Mouse (Mus musculus) macrophage (primary cell): ENCODE results near the gene 1700007K13Rik. TPM values are rescaled to one million over a fixed set of nuclear protein-coding genes. Genes with fewer than 3 reads are reported as not detected.

Experiments
- H3K27ac ChIP-seq: fragments of 350-480 bp; formaldehyde crosslinking; 2 replicates; pipeline ENCODE4 v1.9.0; 2021
- H3K36me3 ChIP-seq: fragments of 350-480 bp; formaldehyde crosslinking; 2 replicates; pipeline ENCODE4 v1.9.0; 2021; ENCODE audit errors: inconsistent target
- H3K4me3 ChIP-seq: fragments of 350-480 bp; formaldehyde crosslinking; 2 replicates; pipeline ENCODE4 v1.9.0; 2021; ENCODE audit errors: inconsistent target
- H3K79me2 ChIP-seq: fragments of 350-480 bp; formaldehyde crosslinking; 2 replicates; pipeline ENCODE4 v1.9.0; 2021; ENCODE audit errors: inconsistent target
- WGBS: methylation state at CpG from one replicate; pipeline ENCODE4 v1.1.7; 2026; ENCODE audit warnings: inconsistent platforms; ENCODE audit not compliant: missing documents; 5-methylcytosine and 5-hydroxymethylcytosine counted together
- polyA plus RNA-seq: library from polyadenylated mRNA; stranded (reverse); fragments of 250-400 nt; gene quantifications from 3 replicates; pipeline ENCODE4 v1.2.4, GENCODE M21; 2018; ENCODE audit warnings: inconsistent platforms

The 1700007K13Rik gene
- polyA plus RNA-seq, 1 experiment from 2014 or later: not detected

- Histone ChIP-seq H3K27ac (no peak overlapping the region), H3K79me2 (no peaks in the 10 kb centered on the region), H3K4me3 (no peak overlapping the region), H3K36me3 (no peaks in the 10 kb centered on the region)
- WGBS: 95% methylated on average over 6 of the region's 6 CpGs
These were observed 12.6 kb downstream of the 1700007K13Rik start for GRCm38 (mm10) chr2:28453539-28453938.

- Histone ChIP-seq H3K27ac (no peak overlapping the region), H3K79me2 (no peaks in the 10 kb centered on the region), H3K4me3 (no peak overlapping the region), H3K36me3 (no peaks in the 10 kb centered on the region)
- WGBS: 97% methylated on average over 10 of the region's 11 CpGs
These were observed 14.5 kb downstream of the 1700007K13Rik start for GRCm38 (mm10) chr2:28451663-28452062.

GRCm38 (mm10) chr2:28447315-28447670 is 18.8 kb downstream of the 1700007K13Rik start:
- H3K79me2 ChIP-seq: no peaks in the 10 kb centered on the region
- H3K4me3 ChIP-seq: no peak overlapping the region
- 25% methylated on average over 11 of the region's 11 CpGs for WGBS

GRCm38 (mm10) chr2:28446515-28447314 is 19.4 kb downstream of the 1700007K13Rik start, which contains the start of gene Ppp1r26:
TSS of gene Ppp1r26 (plus strand) at chr2:28446800.
- WGBS: 2% methylated on average over 109 of the region's 118 CpGs
- no peak within 1 kb of the TSS for H3K4me3 ChIP-seq
- no peaks in the 10 kb centered on the region for H3K79me2 ChIP-seq

More at GRCm38 (mm10) chr2:28447315-28447670, 18.8 kb downstream of the 1700007K13Rik start:
- Histone ChIP-seq H3K36me3 (no peaks in the 10 kb centered on the region), H3K27ac (no peak overlapping the region)

GRCm38 (mm10) chr2:28446181-28446514 is 20.0 kb downstream of the 1700007K13Rik start:
- H3K36me3 ChIP-seq: no peaks in the 10 kb centered on the region
- no peak overlapping the region for H3K27ac ChIP-seq
- H3K79me2 ChIP-seq: no peaks in the 10 kb centered on the region
- H3K4me3 ChIP-seq: no peak overlapping the region
- WGBS: 11% methylated on average over 5 of the region's 5 CpGs

More at GRCm38 (mm10) chr2:28446515-28447314, 19.4 kb downstream of the 1700007K13Rik start, which contains the start of gene Ppp1r26:
- Histone ChIP-seq H3K36me3 (no peaks in the 10 kb centered on the region), H3K27ac (no peak within 1 kb of the TSS)

GRCm38 (mm10) chr2:28445082-28445481 is 21.1 kb downstream of the 1700007K13Rik start:
- H3K4me3 ChIP-seq: no peak overlapping the region
- no peak overlapping the region for H3K27ac ChIP-seq
- H3K79me2 ChIP-seq: no peaks in the 10 kb centered on the region
- H3K36me3 ChIP-seq: no peaks in the 10 kb centered on the region
- 81% methylated on average over 4 of the region's 4 CpGs for whole genome bisulfite sequencing

- Histone ChIP-seq H3K36me3 (no peaks in the 10 kb centered on the region), H3K4me3 (no peak overlapping the region), H3K27ac (no peak overlapping the region), H3K79me2 (no peaks in the 10 kb centered on the region)
- WGBS: 32% methylated on average over 6 of the region's 6 CpGs
These were observed 25.3 kb downstream of the 1700007K13Rik start for GRCm38 (mm10) chr2:28440842-28441241.

- H3K27ac ChIP-seq: no peak overlapping the region
- 75% methylated on average over 11 of the region's 11 CpGs for WGBS
- no peaks in the 10 kb centered on the region for H3K79me2 ChIP-seq
- H3K4me3 ChIP-seq: no peak overlapping the region
- no peaks in the 10 kb centered on the region for H3K36me3 ChIP-seq
These were observed 30.7 kb downstream of the 1700007K13Rik start for GRCm38 (mm10) chr2:28435401-28435800.

- WGBS: 10% methylated on average over 2 of the region's 2 CpGs
- no peaks in the 10 kb centered on the region for H3K36me3 ChIP-seq
- no peak overlapping the region for H3K27ac ChIP-seq
- no peak overlapping the region for H3K4me3 ChIP-seq
- no peaks in the 10 kb centered on the region for H3K79me2 ChIP-seq
These were observed 32.6 kb downstream of the 1700007K13Rik start for GRCm38 (mm10) chr2:28433512-28433911.

GRCm38 (mm10) chr2:28432811-28433210 is 33.3 kb downstream of the 1700007K13Rik start:
- 0% methylated on average over 1 of the region's 1 CpGs for WGBS
- Histone ChIP-seq H3K36me3 (no peaks in the 10 kb centered on the region), H3K4me3 (no peak overlapping the region), H3K79me2 (no peaks in the 10 kb centered on the region), H3K27ac (peak overlapping the region; percentile 17; the same call in 1 of the 2 replicates)

GRCm38 (mm10) chr2:28430846-28431245 is 35.3 kb downstream of the 1700007K13Rik start:
- 85% methylated on average over 6 of the region's 6 CpGs for WGBS
- Histone ChIP-seq H3K79me2 (no peaks in the 10 kb centered on the region), H3K27ac (no peak overlapping the region), H3K36me3 (no peaks in the 10 kb centered on the region), H3K4me3 (no peak overlapping the region)

- no peak overlapping the region for H3K27ac ChIP-seq
- no peak overlapping the region for H3K4me3 ChIP-seq
- WGBS: 85% methylated on average over 6 of the region's 6 CpGs
- no peaks in the 10 kb centered on the region for H3K79me2 ChIP-seq
- no peaks in the 10 kb centered on the region for H3K36me3 ChIP-seq
These were observed 38.9 kb downstream of the 1700007K13Rik start for GRCm38 (mm10) chr2:28427226-28427625.

GRCm38 (mm10) chr2:28423167-28423566 is 43.0 kb downstream of the 1700007K13Rik start:
- H3K36me3 ChIP-seq: no peaks in the 10 kb centered on the region
- 35% methylated on average over 3 of the region's 3 CpGs for WGBS

GRCm38 (mm10) chr2:28419898-28420297 is 46.2 kb downstream of the 1700007K13Rik start:
- Histone ChIP-seq H3K36me3 (no peaks in the 10 kb centered on the region), H3K27ac (no peak overlapping the region), H3K79me2 (no peaks in the 10 kb centered on the region), H3K4me3 (no peak overlapping the region)
- whole genome bisulfite sequencing: 35% methylated on average over 4 of the region's 4 CpGs

More at GRCm38 (mm10) chr2:28423167-28423566, 43.0 kb downstream of the 1700007K13Rik start:
- Histone ChIP-seq H3K27ac (no peak overlapping the region), H3K4me3 (no peak overlapping the region), H3K79me2 (no peaks in the 10 kb centered on the region)

- no peaks in the 10 kb centered on the region for H3K79me2 ChIP-seq
- 21% methylated on average over 2 of the region's 2 CpGs for WGBS
These were observed 48.1 kb downstream of the 1700007K13Rik start for GRCm38 (mm10) chr2:28418034-28418433.

More at GRCm38 (mm10) chr2:28418034-28418433, 48.1 kb downstream of the 1700007K13Rik start:
- no peak overlapping the region for H3K27ac ChIP-seq
- no peak overlapping the region for H3K4me3 ChIP-seq
- no peaks in the 10 kb centered on the region for H3K36me3 ChIP-seq
